9 mouse cellular contexts compared by ENCODE assay signal in genomic region chr7:99947329-99947728, GRCm38 (mm10). TPM values are rescaled to one million over a fixed set of nuclear protein-coding genes. Genes with fewer than 3 reads are reported as not detected.
A peak's percentile ranks its signal among the peaks of the same experiment; 100 is the strongest.
DNase-seq lines count a peak whose midpoint lies in the region; ATAC-seq and TF ChIP-seq lines count a peak whose summit lies in the region.
"Had no signal": no experiment of that assay in that cellular context is flagged by ENCODE, and none has a peak within 500 bp of the region (broad histone marks: within the 10 kb centered on the region; RNA-seq: fewer than 3 reads in every experiment).

No protein-coding gene starts in this region.

- no peak overlapping the region for H3K4me2 ChIP-seq in lung, embryonic 14.5 days
- H3K4me2 ChIP-seq in liver, embryonic 12.5 days, result no peak overlapping the region
- no peak overlapping the region for H3K4me2 ChIP-seq in intestine, embryonic 16.5 days (ENCODE audit: low read depth, low read length)

- no peak overlapping the region for H3K27ac ChIP-seq in lung, embryonic 14.5 days (ENCODE audit: low read depth)
- no peak overlapping the region for H3K27ac ChIP-seq in liver, embryonic 12.5 days
- no peak overlapping the region for H3K27ac ChIP-seq in intestine, embryonic 16.5 days (ENCODE audit: low read length)

- H3K36me3 ChIP-seq in lung, embryonic 14.5 days (ENCODE audit: insufficient read depth), result peaks cover 65% of the 10 kb centered on the region
- H3K36me3 ChIP-seq in liver, embryonic 12.5 days, result peaks cover 69% of the 10 kb centered on the region
- H3K36me3 ChIP-seq in intestine, embryonic 16.5 days (ENCODE audit: control insufficient read depth, insufficient read depth, low read length), result peaks cover 25% of the 10 kb centered on the region

- peak; percentile 44 for DNase-seq in lung, embryonic 14.5 days
- no peak for DNase-seq in lung, adult 2 months
- peak; percentile 66 to 67 for DNase-seq in cerebellum, adult 18-20 months
- peak; percentile 48 to 56 for DNase-seq in layer of hippocampus, postnatal 36 days
- DNase-seq in right cerebral cortex, adult 2 months (ENCODE audit: low spot score in 2 of 2), result peak; percentile 93
- no peak for DNase-seq in retina, postnatal 1 day

- no peaks in the 10 kb centered on the region for H3K4me1 ChIP-seq in lung, embryonic 14.5 days (ENCODE audit: insufficient read depth)
- H3K4me1 ChIP-seq in lung, adult 2 months (ENCODE audit: control insufficient read depth, insufficient read depth, low read length), result no peaks in the 10 kb centered on the region
- no peaks in the 10 kb centered on the region for H3K4me1 ChIP-seq in liver, embryonic 12.5 days
- no peaks in the 10 kb centered on the region for H3K4me1 ChIP-seq in intestine, embryonic 16.5 days (ENCODE audit: control insufficient read depth, insufficient read depth, low read length)

- H3K9ac ChIP-seq in lung, embryonic 14.5 days, result no peak overlapping the region
- no peak overlapping the region for H3K9ac ChIP-seq in liver, embryonic 12.5 days
- no peak overlapping the region for H3K9ac ChIP-seq in intestine, embryonic 16.5 days (ENCODE audit: low read depth, low read length)

- no peak overlapping the region for H3K4me3 ChIP-seq in lung, embryonic 14.5 days (ENCODE audit: low read depth, low read length)
- no peak overlapping the region for H3K4me3 ChIP-seq in lung, adult 2 months (replicated peaks; ENCODE audit: extremely low read depth, low read depth, low read length)
- H3K4me3 ChIP-seq in liver, embryonic 12.5 days, result no peak overlapping the region
- no peak overlapping the region for H3K4me3 ChIP-seq in intestine, embryonic 16.5 days (ENCODE audit: low read length)

- no peak; the same call in 1 of the 2 replicates for ATAC-seq in lung, embryonic 14.5 days (ENCODE audit: insufficient read depth)
- ATAC-seq in liver, embryonic 12.5 days, result no peak
- ATAC-seq in intestine, embryonic 16.5 days, result no peak

- no peak for TF ChIP-seq CTCF in lung, embryonic 14.5 days (IDR thresholded peaks at IDR 0.05; ENCODE audit: low read depth)
- TF ChIP-seq CTCF in lung, adult 2 months (IDR thresholded peaks at IDR 0.05; ENCODE audit: insufficient read depth, low read length), result no peak

- H3K27me3 ChIP-seq in lung, embryonic 14.5 days (ENCODE audit: insufficient read depth, low read length), result no peaks in the 10 kb centered on the region
- no peaks in the 10 kb centered on the region for H3K27me3 ChIP-seq in liver, embryonic 12.5 days (replicated peaks)
- no peaks in the 10 kb centered on the region for H3K27me3 ChIP-seq in intestine, embryonic 16.5 days (replicated peaks; ENCODE audit: control insufficient read depth, insufficient read depth, low read length)

- TF ChIP-seq POLR2A in lung, adult 2 months (IDR thresholded peaks at IDR 0.05; ENCODE audit: borderline replicate concordance, extremely low read depth, low read depth, low read length), result no peak

- H3K9me3 ChIP-seq in lung, embryonic 14.5 days (ENCODE audit: low read depth, low read length), result no peaks in the 10 kb centered on the region
- no peaks in the 10 kb centered on the region for H3K9me3 ChIP-seq in liver, embryonic 12.5 days (replicated peaks)
- no peaks in the 10 kb centered on the region for H3K9me3 ChIP-seq in intestine, embryonic 16.5 days (ENCODE audit: control insufficient read depth, low read length)

- 89% methylated on average over 9 of the region's 9 CpGs for WGBS in lung, embryonic 14.5 days
- WGBS in lung, adult 2 months, result 62% methylated on average over 9 of the region's 9 CpGs
- 64% methylated on average over 9 of the region's 9 CpGs for WGBS in liver, embryonic 12.5 days (ENCODE audit: insufficient replicate concordance)
- WGBS in intestine, embryonic 16.5 days, result 85% methylated on average over 9 of the region's 9 CpGs

RNA-seq across cellular contexts. Expression of gene Rnf169, which starts 32.9 kb away (rescaled TPM):
- polyA plus RNA-seq in lung, embryonic 14.5 days (2014; fragmentation: Nextera tagmentation; extraction: Ambion mirVana), result 7.8 and 8.1 TPM in 2 replicates
- 5.2 and 6.0 TPM in 2 replicates for polyA plus RNA-seq in lung, adult 2 months (2012; rRNA removed)
- total RNA-seq in layer of hippocampus, postnatal 36 days (2021), result 10 to 100 TPM; 24.6 to 29.5 TPM
- polyA plus RNA-seq in liver, embryonic 12.5 days (2016; fragmentation: Nextera tagmentation; extraction: Ambion mirVana), result 2.1 and 2.3 TPM in 2 replicates
- 2.6 and 3.1 TPM in 2 replicates for polyA plus RNA-seq in intestine, embryonic 16.5 days (2015; fragmentation: Nextera tagmentation; extraction: Ambion mirVana)

RNA-seq across cellular contexts. Expression of gene Chrdl2, which starts 58.6 kb away (rescaled TPM):
- polyA plus RNA-seq in lung, embryonic 14.5 days (2014; fragmentation: Nextera tagmentation; extraction: Ambion mirVana), result 0.12 TPM in 1 of 2 replicates, not detected in the other
- polyA plus RNA-seq in lung, adult 2 months (2012; rRNA removed), result 0.28 and 0.29 TPM in 2 replicates
- total RNA-seq in layer of hippocampus, postnatal 36 days (2021), result under 1 TPM; 0.47 to 0.58 TPM
- polyA plus RNA-seq in liver, embryonic 12.5 days (2016; fragmentation: Nextera tagmentation; extraction: Ambion mirVana), result 0.11 and 0.30 TPM in 2 replicates
- polyA plus RNA-seq in intestine, embryonic 16.5 days (2015; fragmentation: Nextera tagmentation; extraction: Ambion mirVana), result 0.61 and 0.72 TPM in 2 replicates
- polyA plus RNA-seq: lung, embryonic 16.5 days had no signal

Comparison
In these comparisons a context has a peak if more than half of its experiments do, and no peak if none do; other contexts are left out.
1. DNase-seq: peak in lung, embryonic 14.5 days (single experiment), cerebellum, adult 18-20 months (2 of 2), layer of hippocampus, postnatal 36 days (2 of 2) and right cerebral cortex, adult 2 months (2 of 2); none in lung, adult 2 months (single experiment) and retina, postnatal 1 day (single experiment).